Mouse (Mus musculus): Measurements from ENCODE around the gene Ufl1.

DNA sequence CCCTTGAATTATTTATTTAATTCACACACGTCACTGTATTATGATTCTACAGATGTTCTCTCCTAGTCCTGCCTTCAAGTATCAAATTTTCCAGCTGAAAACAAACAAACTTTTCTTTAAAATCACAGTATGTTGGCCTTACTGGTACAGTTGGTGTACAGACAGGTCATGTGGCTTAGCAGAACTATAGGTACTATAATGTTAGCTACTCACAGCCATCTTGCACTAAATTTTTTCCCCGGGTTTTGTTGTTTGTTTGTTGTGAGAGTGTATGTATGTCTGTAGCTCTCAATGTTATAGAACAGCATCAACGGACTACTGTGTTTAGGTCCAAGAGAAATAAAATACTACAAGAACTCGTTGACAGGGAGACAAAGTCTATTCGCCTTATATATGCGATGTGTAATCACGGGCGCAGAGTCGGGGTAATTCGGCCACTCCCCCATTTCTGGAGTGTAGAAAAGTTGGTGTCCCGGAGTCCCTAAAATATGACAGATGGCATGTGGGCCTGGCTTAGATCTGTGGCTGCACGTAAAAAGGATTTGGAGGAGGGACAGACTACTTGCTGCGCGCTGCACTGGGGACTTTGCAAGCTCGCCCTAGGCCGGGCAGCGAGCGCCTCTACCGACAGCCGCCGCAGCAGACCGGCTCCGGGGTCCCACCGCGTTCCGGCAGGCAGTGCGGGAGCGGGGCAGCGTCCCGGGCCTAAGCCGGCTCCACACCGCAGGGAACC is 517 bp downstream of the Ufl1 start:
- no peak for TF ChIP-seq FLI1 (IDR thresholded peaks at IDR 0.05; ENCODE audit: low read length)
- no peak for TF ChIP-seq GATA1 (IDR thresholded peaks at IDR 0.05; ENCODE audit: borderline replicate concordance, low read length)

Data from megakaryocyte, embryonic 14.5 days (primary cell).